Mouse (Mus musculus) forebrain, embryonic 16.5 days (tissue): Measurements from ENCODE around the gene Ncs1. TPM values are rescaled to one million over a fixed set of nuclear protein-coding genes. Genes with fewer than 3 reads are reported as not detected.

Source experiments
- ATAC-seq: fragments of 200-750 bp; cut with Nextera tagmentation; 2 replicates; pipeline ENCODE4 v1.8.0; 2017; ENCODE audit warnings: mild to moderate bottlenecking, moderate library complexity
- H3K27ac ChIP-seq: fragments of 300-500 bp; sonication (generic); 2 replicates; pipeline ENCODE4 v1.5.1; 2014; ENCODE audit warnings: low read length, control low read depth
- H3K27me3 ChIP-seq: fragments of 300-500 bp; sonication (generic); replicated peaks from 2 replicates; pipeline ENCODE4 v1.6.1; 2014; ENCODE audit warnings: low read length; ENCODE audit not compliant: control insufficient read depth, insufficient read depth
- H3K36me3 ChIP-seq: fragments of 300-500 bp; sonication (generic); 2 replicates; pipeline ENCODE4 v1.6.1; 2014; ENCODE audit not compliant: control insufficient read depth, insufficient read depth
- H3K4me1 ChIP-seq: fragments of 300-500 bp; sonication (generic); replicated peaks from 2 replicates; pipeline ENCODE4 v1.6.1; 2014; ENCODE audit warnings: low read length; ENCODE audit not compliant: control insufficient read depth, insufficient read depth
- H3K4me2 ChIP-seq: fragments of 300-500 bp; sonication (generic); 2 replicates; pipeline ENCODE4 v1.6.1; 2014; ENCODE audit warnings: mild to moderate bottlenecking, low read length, control low read depth
- H3K4me3 ChIP-seq: fragments of 300-500 bp; sonication (generic); replicated peaks from 2 replicates; pipeline ENCODE4 v1.5.1; 2014; ENCODE audit warnings: mild to moderate bottlenecking, low read length, control low read depth
- H3K9ac ChIP-seq: fragments of 300-500 bp; sonication (generic); replicated peaks from 2 replicates; pipeline ENCODE4 v1.6.1; 2014; ENCODE audit warnings: low read depth, low read length, control low read depth
- H3K9me3 ChIP-seq: fragments of 300-500 bp; sonication (generic); 2 replicates; pipeline ENCODE4 v1.6.1; 2016; ENCODE audit warnings: low read length; ENCODE audit not compliant: control insufficient read depth
- WGBS: fragments of 180-500 bp; shearing (Covaris S2); extraction: QIAGEN DNeasy Blood & Tissue Kit; methylation state at CpG from one replicate; pipeline ENCODE4 v1.1.7; 2014; 5-methylcytosine and 5-hydroxymethylcytosine counted together
- polyA plus RNA-seq: library from polyadenylated mRNA; unstranded; fragments of >200 nt; fragmentation: Nextera tagmentation; extraction: Ambion mirVana; gene quantifications from 2 replicates; pipeline ENCODE4 v1.2.1, GENCODE M21; 2015

Gene Ncs1
- polyA plus RNA-seq, 1 experiment from 2014 or later: 119 TPM

DNA sequence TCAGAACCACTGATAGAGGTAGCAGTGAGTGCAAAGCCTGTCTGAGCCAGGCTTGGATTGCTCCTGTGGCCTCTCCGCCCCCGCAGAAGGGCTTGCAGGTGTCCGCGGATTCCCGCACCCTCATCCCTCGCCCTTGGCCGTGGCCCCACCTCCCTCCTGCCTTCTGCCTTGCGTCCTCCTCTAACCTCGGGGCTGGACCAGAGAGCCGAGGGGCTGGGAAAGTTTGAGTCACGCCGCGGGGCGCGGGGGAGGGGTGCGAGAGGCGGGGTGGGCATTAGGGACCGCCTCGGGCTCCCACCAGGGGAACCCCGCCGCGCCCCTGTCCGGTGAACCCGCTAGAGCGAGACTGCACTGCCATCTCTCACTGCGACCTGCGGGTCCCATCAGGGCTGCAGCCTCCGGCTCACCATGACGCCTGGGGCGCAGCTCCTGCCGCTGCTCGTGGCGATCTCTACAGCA lies 68.4 kb downstream of the Ncs1 start, which contains the start of gene Hmcn2:
TSS of gene Hmcn2 (plus strand) at position 409 of the 459 bp plus-strand sequence.
- H3K9me3 ChIP-seq: no peaks in the 10 kb centered on the region
- peak within 1 kb of the TSS; percentile 29; the same call in 1 of the 2 replicates for H3K4me2 ChIP-seq
- H3K27ac ChIP-seq: no peak within 1 kb of the TSS
- H3K9ac ChIP-seq: 0 out of 2 replicates have a peak within 1 kb of the TSS, but pooled peaks have one; percentile 17
- H3K4me3 ChIP-seq: peak within 1 kb of the TSS; percentile 19
- under 1% methylated on average over 33 of the region's 33 CpGs for WGBS
- H3K4me1 ChIP-seq: peaks cover 8% of the 10 kb centered on the region; the same call in 1 of the 2 replicates
- no peaks in the 10 kb centered on the region for H3K36me3 ChIP-seq
- peaks cover 54% of the 10 kb centered on the region for H3K27me3 ChIP-seq
- no peak for ATAC-seq

DNA sequence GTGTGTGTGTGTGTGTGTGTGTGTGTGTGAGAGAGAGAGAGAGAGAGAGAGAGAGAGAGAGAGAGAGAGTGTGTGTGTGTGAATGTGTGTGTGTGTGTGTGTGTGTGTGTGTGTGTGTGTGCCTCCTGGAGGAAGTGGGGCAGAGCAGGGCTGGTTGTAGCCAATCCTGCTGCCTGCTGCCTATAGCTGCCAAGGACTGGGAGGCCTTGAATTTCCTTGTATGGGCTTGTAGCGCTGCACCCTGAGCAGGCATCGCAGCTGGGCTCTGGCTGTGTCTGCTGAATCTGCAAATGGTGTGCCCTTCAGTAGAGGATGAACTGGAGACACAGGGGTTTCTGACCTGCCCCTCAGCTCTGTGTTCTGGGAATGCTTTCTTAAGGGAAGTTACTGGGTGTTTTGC lies 72.5 kb downstream of the Ncs1 start:
- Histone ChIP-seq H3K9me3 (no peaks in the 10 kb centered on the region), H3K27me3 (peaks cover 44% of the 10 kb centered on the region), H3K27ac (no peak overlapping the region), H3K4me2 (no peak overlapping the region), H3K9ac (no peak overlapping the region), H3K4me1 (peaks cover 8% of the 10 kb centered on the region; the same call in 1 of the 2 replicates), H3K36me3 (no peaks in the 10 kb centered on the region), H3K4me3 (no peak overlapping the region)
- ATAC-seq: no peak
- WGBS: 33% methylated on average over 2 of the region's 2 CpGs

DNA sequence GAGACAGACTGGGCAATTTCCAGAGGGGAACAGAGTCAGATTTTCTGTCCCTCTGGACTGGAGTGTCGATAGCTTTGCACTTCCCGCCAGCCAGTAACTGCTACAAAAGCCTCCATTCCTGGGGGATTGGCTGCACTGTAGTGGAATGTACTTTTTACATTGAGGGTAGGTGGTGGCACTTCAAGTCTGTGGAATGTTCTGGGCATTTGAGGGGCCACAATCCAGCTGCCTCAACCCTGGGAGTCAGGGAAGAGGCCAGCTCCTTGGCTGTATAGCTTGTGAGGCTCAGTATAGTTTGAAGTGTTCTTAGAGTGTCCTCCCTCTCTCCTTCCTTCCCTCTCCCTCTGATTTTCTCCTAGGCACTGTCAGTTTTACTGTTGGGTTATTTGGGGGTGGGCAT lies 73.6 kb downstream of the Ncs1 start:
- WGBS: 67% methylated on average over 2 of the region's 2 CpGs
- Histone ChIP-seq H3K4me1 (peaks cover 4% of the 10 kb centered on the region; the same call in 1 of the 2 replicates), H3K4me3 (no peak overlapping the region), H3K27me3 (peaks cover 33% of the 10 kb centered on the region), H3K4me2 (no peak overlapping the region), H3K9ac (no peak overlapping the region), H3K27ac (no peak overlapping the region), H3K36me3 (no peaks in the 10 kb centered on the region), H3K9me3 (no peaks in the 10 kb centered on the region)
- no peak for ATAC-seq

DNA sequence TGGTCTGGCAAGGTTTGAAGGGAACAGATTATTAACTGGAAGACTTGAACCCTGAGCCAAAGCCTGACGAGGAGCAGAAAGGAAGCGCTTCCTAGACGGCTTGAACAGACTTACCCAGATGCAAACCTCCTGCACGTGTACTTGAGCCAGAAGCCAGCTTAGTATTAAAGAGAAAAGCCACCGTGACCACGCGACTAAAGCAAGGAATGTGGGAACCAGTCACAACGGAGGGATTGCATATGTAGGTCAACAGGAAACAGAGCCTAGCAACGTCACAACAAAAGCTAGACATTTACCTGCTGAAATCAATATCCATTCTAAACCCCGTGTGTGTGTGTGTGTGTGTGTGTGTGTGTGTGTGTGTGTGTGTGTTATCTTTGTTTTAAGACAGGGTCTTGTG lies 81.6 kb downstream of the Ncs1 start:
- Histone ChIP-seq H3K4me3 (no peak overlapping the region), H3K4me2 (no peak overlapping the region), H3K4me1 (no peaks in the 10 kb centered on the region), H3K27me3 (no peaks in the 10 kb centered on the region), H3K9ac (no peak overlapping the region), H3K36me3 (no peaks in the 10 kb centered on the region), H3K9me3 (no peaks in the 10 kb centered on the region), H3K27ac (no peak overlapping the region)
- WGBS: 61% methylated on average over 10 of the region's 10 CpGs
- ATAC-seq: no peak

DNA sequence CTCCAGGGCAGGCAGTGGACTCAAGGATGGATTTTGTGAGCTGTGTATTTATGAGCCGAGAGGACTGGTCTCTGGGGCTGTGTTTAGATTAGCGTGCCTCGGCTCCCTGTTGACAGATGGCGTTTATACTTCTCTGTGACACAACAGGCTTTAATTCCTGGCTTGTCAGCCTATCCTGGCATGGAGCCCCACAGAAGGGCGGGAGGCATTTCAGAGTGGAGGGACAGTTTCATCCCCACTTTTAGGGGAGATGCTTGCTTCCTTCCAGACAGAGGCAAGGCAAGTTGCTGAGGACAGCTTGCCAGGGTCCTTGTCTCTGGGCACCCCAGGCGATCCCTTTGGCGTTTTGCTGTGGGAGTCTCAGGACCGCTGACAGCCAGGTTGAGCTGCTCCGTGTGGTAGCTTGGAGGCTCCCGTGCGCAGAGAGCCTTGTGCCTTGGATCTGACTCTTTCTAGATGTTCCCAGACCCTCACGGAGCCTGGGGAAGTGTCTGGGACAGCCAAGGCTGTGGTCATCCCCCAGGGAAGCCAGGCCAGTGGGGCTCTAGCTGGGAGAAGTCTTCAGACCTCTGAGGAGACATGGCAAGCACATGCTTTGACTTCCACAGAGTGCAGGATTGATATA lies 92.2 kb downstream of the Ncs1 start:
- ATAC-seq: peak; percentile 78
- Histone ChIP-seq H3K4me3 (no peak overlapping the region), H3K9ac (no peak overlapping the region), H3K4me2 (0 out of 2 replicates have a peak overlapping the region, but pooled peaks have one; percentile 2), H3K9me3 (no peaks in the 10 kb centered on the region), H3K36me3 (no peaks in the 10 kb centered on the region), H3K4me1 (peaks cover 12% of the 10 kb centered on the region), H3K27ac (no peak overlapping the region), H3K27me3 (no peaks in the 10 kb centered on the region)
- 46% methylated on average over 12 of the region's 12 CpGs for WGBS

DNA sequence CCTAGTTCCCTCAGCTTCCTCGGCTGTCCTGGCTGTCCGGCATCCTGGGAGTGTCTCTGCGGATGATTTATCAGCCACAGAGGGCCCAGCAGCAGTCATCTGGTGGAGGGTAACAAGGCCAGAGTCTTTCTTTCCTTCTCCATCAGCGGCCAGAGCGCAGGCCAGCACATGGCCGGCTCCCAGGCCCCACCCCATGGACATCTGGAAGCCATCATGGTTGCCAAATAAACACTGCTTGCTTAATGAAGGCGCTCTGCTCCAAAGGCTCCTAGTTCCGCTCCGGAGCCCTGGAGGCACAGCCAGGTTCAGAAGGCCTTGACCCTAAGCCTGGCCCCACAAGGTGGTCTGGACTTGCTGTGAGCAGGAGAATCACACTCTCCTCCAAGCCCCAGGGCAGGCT lies 94.2 kb downstream of the Ncs1 start:
- Histone ChIP-seq H3K27ac (no peak overlapping the region), H3K9ac (no peak overlapping the region), H3K9me3 (no peaks in the 10 kb centered on the region), H3K27me3 (no peaks in the 10 kb centered on the region), H3K4me3 (no peak overlapping the region), H3K36me3 (no peaks in the 10 kb centered on the region), H3K4me2 (no peak overlapping the region), H3K4me1 (peaks cover 12% of the 10 kb centered on the region)
- 73% methylated on average over 9 of the region's 9 CpGs for WGBS
- no peak for ATAC-seq

DNA sequence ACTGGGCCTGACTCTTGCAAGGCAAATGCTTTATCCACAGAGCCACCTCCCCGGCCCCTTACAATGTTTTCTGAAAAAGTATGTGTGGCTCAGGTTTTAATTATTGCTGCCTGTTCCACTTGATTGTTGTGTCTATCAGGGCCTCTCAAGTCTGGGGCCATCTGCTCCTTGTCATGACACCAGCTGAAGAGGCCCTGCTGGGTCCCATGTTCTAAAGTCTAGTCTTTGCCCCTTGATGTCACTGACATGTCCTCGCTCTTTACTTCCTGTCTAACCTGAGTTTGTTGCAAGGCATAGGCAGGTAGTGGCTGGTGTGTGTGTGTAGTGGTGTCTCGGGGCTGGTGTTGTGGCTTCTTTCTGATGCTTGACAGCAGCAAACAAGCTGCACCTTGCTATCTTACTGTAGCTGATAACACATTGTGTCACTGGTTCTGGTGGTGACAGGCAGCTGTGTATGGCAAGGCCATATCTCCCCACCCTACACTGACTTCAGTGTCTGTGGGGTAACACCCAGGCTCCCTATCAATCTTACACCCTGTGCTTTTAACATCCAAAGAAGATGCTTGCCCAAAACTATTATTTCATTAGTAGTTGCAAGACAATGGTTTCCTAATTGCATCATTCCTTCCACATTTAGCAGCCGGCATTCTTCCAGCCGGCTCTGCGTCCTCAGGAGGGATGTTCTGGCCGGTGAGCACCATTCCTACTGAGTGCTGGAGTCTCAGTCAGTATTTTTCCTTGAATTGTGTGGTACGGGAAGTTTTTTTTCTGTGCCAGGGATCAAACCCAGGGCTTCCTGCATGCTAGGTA lies 96.3 kb downstream of the Ncs1 start:
- Histone ChIP-seq H3K36me3 (no peaks in the 10 kb centered on the region), H3K27me3 (no peaks in the 10 kb centered on the region), H3K4me3 (no peak overlapping the region), H3K9me3 (no peaks in the 10 kb centered on the region), H3K4me1 (peaks cover 11% of the 10 kb centered on the region), H3K4me2 (no peak overlapping the region), H3K9ac (no peak overlapping the region), H3K27ac (no peak overlapping the region)
- no peak for ATAC-seq
- 68% methylated on average over 8 of the region's 8 CpGs for WGBS

Other genes starting within 250 kb of the Ncs1 start
- gene Fnbp1, start 103.8 kb upstream of the Ncs1 start, polyA plus RNA-seq: 19.7 and 23.2 TPM in 2 replicates
- gene Gpr107, start 93.5 kb upstream of the Ncs1 start, polyA plus RNA-seq: 39.5 and 42.2 TPM in 2 replicates
- gene Hmcn2, start 68.6 kb downstream of the Ncs1 start, polyA plus RNA-seq: 0.11 and 0.22 TPM in 2 replicates
- 6.0 and 8.0 TPM in 2 replicates for gene Ass1, start 224.4 kb downstream of the Ncs1 start, polyA plus RNA-seq